In genomic region chr19:47654896-47655295, GRCm38 (mm10) we compare ENCODE assay signal across 17 mouse cellular contexts. TPM values are rescaled to one million over a fixed set of nuclear protein-coding genes. Genes with fewer than 3 reads are reported as not detected.
A peak's percentile ranks its signal among the peaks of the same experiment; 100 is the strongest.
DNase-seq lines count a peak whose midpoint lies in the region; ATAC-seq and TF ChIP-seq lines count a peak whose summit lies in the region.
"Had no signal": no experiment of that assay in that cellular context is flagged by ENCODE, and none has a peak within 500 bp of the region (broad histone marks: within the 10 kb centered on the region; RNA-seq: fewer than 3 reads in every experiment).

No protein-coding gene starts in this region.

- WGBS in liver, embryonic 11.5 days: 67% methylated on average over 11 of the region's 11 CpGs
- WGBS in intestine, postnatal 0 days: 57% methylated on average over 11 of the region's 11 CpGs
- WGBS in midbrain, postnatal 0 days: 78% methylated on average over 11 of the region's 11 CpGs

- H3K4me3 ChIP-seq in liver, embryonic 11.5 days (ENCODE audit: low read depth, low read length): no peak overlapping the region
- H3K4me3 ChIP-seq in intestine, postnatal 0 days (ENCODE audit: low read depth, low read length): no peak overlapping the region
- no peak overlapping the region for H3K4me3 ChIP-seq in midbrain, postnatal 0 days (ENCODE audit: low read depth, low read length)
- H3K4me3 ChIP-seq: heart, adult 2 months; limb, embryonic 15.5 days; stomach, embryonic 15.5 days had no signal

- TF ChIP-seq CTCF in intestine, postnatal 0 days (IDR thresholded peaks at IDR 0.05; ENCODE audit: low read depth): no peak
- TF ChIP-seq CTCF in midbrain, postnatal 0 days (IDR thresholded peaks at IDR 0.05): no peak

- no peaks in the 10 kb centered on the region for H3K9me3 ChIP-seq in liver, embryonic 11.5 days (ENCODE audit: control insufficient read depth, low read length)
- no peaks in the 10 kb centered on the region for H3K9me3 ChIP-seq in intestine, postnatal 0 days (ENCODE audit: control insufficient read depth)
- H3K9me3 ChIP-seq in midbrain, postnatal 0 days (ENCODE audit: low read length): no peaks in the 10 kb centered on the region
- H3K9me3 ChIP-seq: limb, embryonic 15.5 days; stomach, embryonic 15.5 days had no signal

- DNase-seq in cerebellum, adult 18-20 months: peak; percentile 16 to 22
- DNase-seq in cerebellum, postnatal 36 days: no peak
- DNase-seq in liver: peak; percentile 5
- DNase-seq in liver, embryonic 11.5 days (ENCODE audit: low spot score): no peak
- DNase-seq in Muller cell, postnatal 12 days (ENCODE audit: inconsistent ontology term): peak; percentile 20
- no peak for DNase-seq in midbrain, postnatal 0 days (ENCODE audit: low spot score)
- DNase-seq in yolk sac, embryonic 10.5 days (ENCODE audit: low spot score): no peak
- DNase-seq: heart, adult 2 months; heart, postnatal 36 days; kidney, postnatal 4 days; lung, postnatal 14 days had no signal

- H3K27ac ChIP-seq in liver, embryonic 11.5 days (ENCODE audit: low read depth, low read length): no peak overlapping the region
- H3K27ac ChIP-seq in intestine, postnatal 0 days (ENCODE audit: low read depth, low read length): no peak overlapping the region
- no peak overlapping the region for H3K27ac ChIP-seq in midbrain, postnatal 0 days (ENCODE audit: low read depth, low read length)
- H3K27ac ChIP-seq: heart, adult 2 months; limb, embryonic 15.5 days; stomach, embryonic 15.5 days had no signal

- H3K4me1 ChIP-seq in liver, embryonic 11.5 days (replicated peaks; ENCODE audit: control insufficient read depth, insufficient read depth, low read length): no peaks in the 10 kb centered on the region
- no peaks in the 10 kb centered on the region for H3K4me1 ChIP-seq in intestine, postnatal 0 days (replicated peaks; ENCODE audit: control insufficient read depth, insufficient read depth, low read length)
- 0 out of 2 replicates have a peak, but pooled peaks cover 3% of the 10 kb centered on the region for H3K4me1 ChIP-seq in midbrain, postnatal 0 days (ENCODE audit: insufficient read depth, low read length)

- H3K36me3 ChIP-seq in liver, embryonic 11.5 days (ENCODE audit: control insufficient read depth, insufficient read depth, low read length): no peaks in the 10 kb centered on the region
- no peaks in the 10 kb centered on the region for H3K36me3 ChIP-seq in intestine, postnatal 0 days (ENCODE audit: control insufficient read depth, insufficient read depth)
- H3K36me3 ChIP-seq in midbrain, postnatal 0 days (ENCODE audit: insufficient read depth, low read length): no peaks in the 10 kb centered on the region
- H3K36me3 ChIP-seq: stomach, embryonic 15.5 days had no signal

- no peak for ATAC-seq in liver, embryonic 11.5 days (replicated peaks; ENCODE audit: low FRiP score)
- ATAC-seq in intestine, postnatal 0 days: peak; percentile 44; the same call in 1 of the 2 replicates
- ATAC-seq in midbrain, postnatal 0 days (ENCODE audit: low FRiP score): no peak
- ATAC-seq: forebrain, embryonic 16.5 days had no signal

- H3K27me3 ChIP-seq in liver, embryonic 11.5 days (replicated peaks; ENCODE audit: control insufficient read depth, insufficient read depth, low read length): no peaks in the 10 kb centered on the region; the same call in 1 of the 2 replicates
- no peaks in the 10 kb centered on the region for H3K27me3 ChIP-seq in intestine, postnatal 0 days (replicated peaks; ENCODE audit: control insufficient read depth, insufficient read depth, low read length)
- H3K27me3 ChIP-seq in midbrain, postnatal 0 days (ENCODE audit: insufficient read depth, low read length): no peaks in the 10 kb centered on the region
- H3K27me3 ChIP-seq: limb, embryonic 15.5 days; stomach, embryonic 15.5 days had no signal

- H3K4me2 ChIP-seq in liver, embryonic 11.5 days: no peak overlapping the region
- H3K4me2 ChIP-seq in intestine, postnatal 0 days (replicated peaks; ENCODE audit: low read depth): no peak overlapping the region
- no peak overlapping the region for H3K4me2 ChIP-seq in midbrain, postnatal 0 days (ENCODE audit: low read depth, low read length, poor library complexity, severe bottlenecking)
- H3K4me2 ChIP-seq: limb, embryonic 15.5 days; midbrain, embryonic 11.5 days; stomach, embryonic 15.5 days had no signal

- H3K9ac ChIP-seq in liver, embryonic 11.5 days (ENCODE audit: low read depth, low read length): no peak overlapping the region
- no peak overlapping the region for H3K9ac ChIP-seq in intestine, postnatal 0 days (ENCODE audit: low read depth, low read length)
- no peak overlapping the region for H3K9ac ChIP-seq in midbrain, postnatal 0 days (replicated peaks; ENCODE audit: low read length, poor library complexity, severe bottlenecking)
- H3K9ac ChIP-seq: limb, embryonic 15.5 days; stomach, embryonic 15.5 days had no signal

RNA-seq across cellular contexts. Expression of gene Col17a1, which starts 37.0 kb away (rescaled TPM):
- 0.36 and 0.97 TPM in 2 replicates for polyA plus RNA-seq in liver, embryonic 11.5 days (2014; fragmentation: Nextera tagmentation; extraction: Ambion mirVana)
- 0.30 and 0.34 TPM in 2 replicates for polyA plus RNA-seq in intestine, postnatal 0 days (2015; fragmentation: Nextera tagmentation; extraction: Ambion mirVana)
- total RNA-seq in midbrain, postnatal 0 days (2014; rRNA removed): 0.33 and 1.6 TPM in 2 replicates
- 0.33 and 0.39 TPM in 2 replicates for polyA plus RNA-seq in midbrain, postnatal 0 days (2015; fragmentation: Nextera tagmentation; extraction: Ambion mirVana)
- total RNA-seq: common myeloid progenitor, adult 5-6 weeks; heart, postnatal 36 days had no signal

Comparison
In these comparisons a context has a peak if more than half of its experiments do, and no peak if none do; other contexts are left out.
1. DNase-seq: peak in cerebellum, adult 18-20 months (2 of 2), liver (single experiment) and Muller cell, postnatal 12 days (single experiment); none in cerebellum, postnatal 36 days (0 of 2), liver, embryonic 11.5 days (single experiment), midbrain, postnatal 0 days (single experiment) and yolk sac, embryonic 10.5 days (single experiment).